Mouse (Mus musculus) CH12.LX (cell line): ENCODE measurements around the gene Cpt1a.

Experiments used
- CHD2 ChIP-seq: IDR thresholded peaks from 2 replicates; pipeline ENCODE4 v1.6.1; 2011; ENCODE audit warnings: low read length, improper control_type of control experiment
- CTCF ChIP-seq, 2 experiments: IDR thresholded peaks in 1 of 2; conservative IDR thresholded peaks in 1 of 2; 2 replicates each; pipeline ENCODE4 v1.5.1; 2011 to 2012; ENCODE audit warnings: low read depth in 2 of 2, low read length in 2 of 2, improper control_type of control experiment in 1 of 2, inconsistent platforms in 1 of 2, mild to moderate bottlenecking in 1 of 2, moderate library complexity in 1 of 2
- E2F4 ChIP-seq: IDR thresholded peaks from 2 replicates; pipeline ENCODE4 v1.6.1; 2011; ENCODE audit warnings: low read depth, low read length, improper control_type of control experiment; ENCODE audit not compliant: insufficient replicate concordance
- ELF1 ChIP-seq: IDR thresholded peaks from 2 replicates; pipeline ENCODE4 v1.6.1; 2014; ENCODE audit warnings: low read depth, mild to moderate bottlenecking, inconsistent platforms, low read length, improper control_type of control experiment
- EP300 ChIP-seq: IDR thresholded peaks from 2 replicates; pipeline ENCODE4 v1.6.1; 2011; ENCODE audit warnings: low read length, improper control_type of control experiment
- MAX ChIP-seq: IDR thresholded peaks from 2 replicates; pipeline ENCODE4 v1.6.1; 2011; ENCODE audit warnings: low read length, improper control_type of control experiment
- MEF2A ChIP-seq: IDR thresholded peaks from 2 replicates; pipeline ENCODE4 v1.6.1; 2014; ENCODE audit warnings: low read depth, mild to moderate bottlenecking, inconsistent platforms, low read length, improper control_type of control experiment, borderline replicate concordance
- MXI1 ChIP-seq: IDR thresholded peaks from 2 replicates; pipeline ENCODE4 v1.6.1; 2011; ENCODE audit warnings: mild to moderate bottlenecking, low read depth, low read length, improper control_type of control experiment
- NRF1 ChIP-seq: IDR thresholded peaks from 2 replicates; pipeline ENCODE4 v1.6.1; 2014; ENCODE audit warnings: low read depth, mild to moderate bottlenecking, inconsistent platforms, low read length, improper control_type of control experiment, moderate library complexity
- POLR2AphosphoS2 ChIP-seq: IDR thresholded peaks from 2 replicates; pipeline ENCODE4 v1.6.1; 2011; ENCODE audit warnings: low read depth, low read length, improper control_type of control experiment
- TCF12 ChIP-seq: IDR thresholded peaks from 2 replicates; pipeline ENCODE4 v1.6.1; 2014; ENCODE audit warnings: low read depth, mild to moderate bottlenecking, inconsistent platforms, low read length, improper control_type of control experiment
- USF1 ChIP-seq: IDR thresholded peaks from 2 replicates; pipeline ENCODE4 v1.6.1; 2014; ENCODE audit warnings: low read depth, mild to moderate bottlenecking, inconsistent platforms, low read length, improper control_type of control experiment
- ZC3H11A ChIP-seq: IDR thresholded peaks from 2 replicates; pipeline ENCODE4 v1.6.1; 2012; ENCODE audit warnings: low read depth, mild to moderate bottlenecking, inconsistent platforms, low read length, improper control_type of control experiment

GRCm38 (mm10) chr19:3355096-3355495, 33.0 kb downstream of the Cpt1a start:
- TF ChIP-seq E2F4, result no peak
- TF ChIP-seq MAX, result no peak
- TF ChIP-seq CTCF (conservative IDR thresholded peaks at IDR 0.05 in 1 of 2, IDR thresholded peaks at IDR 0.05 in 1 of 2; ENCODE audit: low read depth in 2 of 2, low read length in 2 of 2), result peak; percentile 35 to 42; a peak in 3 of 4 replicates
- no peak for TF ChIP-seq NRF1
- no peak for TF ChIP-seq TCF12
- TF ChIP-seq POLR2AphosphoS2, result no peak
- no peak for TF ChIP-seq ELF1
- no peak for TF ChIP-seq USF1
- TF ChIP-seq ZC3H11A, result no peak
- TF ChIP-seq EP300, result no peak
- no peak for TF ChIP-seq MXI1
- no peak for TF ChIP-seq CHD2
- no peak for TF ChIP-seq MEF2A
